Mouse (Mus musculus): ENCODE results near the gene Pgam5. TPM values are rescaled to one million over a fixed set of nuclear protein-coding genes. Genes with fewer than 3 reads are reported as not detected.
A peak's percentile ranks its signal among the peaks of the same experiment; 100 is the strongest.

Pgam5 gene
- total RNA-seq, 2 experiments from 2014 or later = 66.5 to 66.9 TPM

- peak; percentile 92 for DNase-seq
- intact Hi-C loops (cut with DNase I) = no loop called here
Measured at GRCm38 (mm10) chr5:110230780-110231461, 38.8 kb downstream of the Pgam5 start, which contains the start of gene Ankle2. Gene Ankle2, plus strand, starts transcription at chr5:110231004.

DNA sequence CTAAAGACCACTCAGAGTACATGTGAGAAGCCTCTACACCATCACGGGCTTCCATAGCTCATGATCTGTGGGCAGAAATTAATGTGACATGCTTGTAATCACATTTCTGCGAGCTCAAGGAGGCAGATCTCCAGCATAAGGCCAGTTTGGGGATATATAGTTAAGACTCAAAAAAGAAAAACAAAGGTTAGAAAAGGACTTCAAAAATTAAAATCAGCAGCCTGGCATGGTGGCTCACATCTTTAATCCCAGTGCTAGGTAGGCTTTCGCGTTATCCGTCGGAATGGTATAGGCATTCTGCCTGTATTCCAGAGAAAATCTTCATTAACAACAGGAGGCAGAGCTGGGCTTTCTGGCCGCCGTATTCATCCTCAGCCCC is 39.3 kb downstream of the Pgam5 start:
- DNase-seq = no peak
- intact Hi-C loops (cut with DNase I) = no loop called here

GRCm38 (mm10) chr5:110227336-110227883 is 42.3 kb downstream of the Pgam5 start:
- no peak for DNase-seq
- intact Hi-C loops (cut with DNase I) = no loop called here

DNA sequence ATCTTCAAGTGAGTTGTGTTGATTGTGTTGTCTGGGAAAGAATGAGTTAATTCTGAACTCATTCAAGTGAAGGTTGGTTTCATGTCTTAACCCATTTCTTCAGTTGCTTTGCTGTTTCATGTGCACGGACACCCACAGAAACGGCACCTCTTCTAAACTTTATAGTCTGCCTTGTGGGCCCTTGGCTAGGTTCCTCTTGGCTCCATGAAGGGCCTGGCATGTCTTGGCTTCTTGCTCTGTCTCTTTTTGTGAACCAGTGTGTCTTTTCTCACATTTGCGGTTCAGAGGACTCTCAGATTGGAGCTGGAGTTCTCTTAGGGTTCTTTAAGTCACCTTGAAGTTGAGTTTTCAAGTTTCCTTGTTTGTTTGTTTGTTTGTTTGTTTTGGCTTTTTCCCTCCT is 44.7 kb downstream of the Pgam5 start:
- DNase-seq = no peak
- intact Hi-C loops (cut with DNase I) = no loop called here

GRCm38 (mm10) chr5:110222757-110223156 is 47.0 kb downstream of the Pgam5 start:
- DNase-seq = no peak
- intact Hi-C loops (cut with DNase I) = no loop called here

GRCm38 (mm10) chr5:110220331-110220730 is 49.4 kb downstream of the Pgam5 start:
- intact Hi-C loops (cut with DNase I) = no loop called here
- no peak for DNase-seq

- DNase-seq = no peak
- intact Hi-C loops (cut with DNase I) = no loop called here
Measured at GRCm38 (mm10) chr5:110216780-110217179, 52.9 kb downstream of the Pgam5 start.

DNA sequence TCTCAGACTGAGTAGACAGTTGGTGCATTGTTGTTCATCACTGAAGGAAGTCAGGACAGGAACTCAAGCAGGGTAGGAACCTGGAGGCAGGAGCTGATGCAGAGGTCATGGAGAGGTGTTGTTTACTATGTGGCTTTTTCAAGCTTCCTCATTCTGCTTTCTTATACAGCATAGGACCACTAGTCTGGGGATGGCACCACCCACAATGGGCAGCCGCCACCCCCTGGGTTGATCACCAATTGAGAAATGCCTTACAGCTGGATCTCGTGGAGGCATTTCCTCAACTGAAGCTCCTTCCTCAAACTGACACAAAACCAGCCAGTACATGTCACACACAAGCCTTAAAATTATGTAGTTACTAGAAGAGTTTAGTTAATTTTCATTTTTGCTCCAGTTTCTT is 58.4 kb downstream of the Pgam5 start:
- intact Hi-C loops (cut with DNase I) = no loop called here
- DNase-seq = no peak

Other genes with a start within 250 kb of the Pgam5 start
- 1 to 10 TPM; 7.0 to 9.2 TPM for gene Gm17655, start 197.4 kb downstream of the Pgam5 start, total RNA-seq (2021)
- under 1 TPM; 0.54 to 0.98 TPM for gene Gm35315, start 175.5 kb downstream of the Pgam5 start, total RNA-seq (2021)
- gene Plcxd1, start 169.9 kb downstream of the Pgam5 start, total RNA-seq (2021) = 1 to 10 TPM; 2.6 to 3.6 TPM
- gene Gtpbp6, start 161.7 kb downstream of the Pgam5 start, total RNA-seq (2021) = 10 to 100 TPM; 92.2 to 94.7 TPM
- 10 to 100 TPM; 20.5 to 21.7 TPM for gene Zfp605, start 159.8 kb downstream of the Pgam5 start, total RNA-seq (2021)
- gene Chfr, start 134.1 kb downstream of the Pgam5 start, total RNA-seq (2021) = 10 to 100 TPM; 86.1 to 92.9 TPM
- 10 to 100 TPM; 50.4 to 52.3 TPM for gene Golga3, start 93.2 kb downstream of the Pgam5 start, total RNA-seq (2021)
- gene Ankle2, start 38.9 kb downstream of the Pgam5 start, total RNA-seq (2021) = 10 to 100 TPM; 34.2 to 38.6 TPM
- gene Pxmp2, start 16.3 kb upstream of the Pgam5 start, total RNA-seq (2021) = 1 to 10 TPM; 5.9 to 7.0 TPM
- gene Pole, start 16.4 kb upstream of the Pgam5 start, total RNA-seq (2021) = 1 to 10 TPM; 8.0 to 9.1 TPM
- 10 to 100 TPM; 12.5 to 15.0 TPM for gene P2rx2, start 73.3 kb upstream of the Pgam5 start, total RNA-seq (2021)
- not detected for gene Lrcol1, start 74.8 kb upstream of the Pgam5 start, total RNA-seq (2021)
- 10 to 100 TPM; 68.1 to 72.9 TPM for gene Fbrsl1, start 178.6 kb upstream of the Pgam5 start, total RNA-seq (2021)

Measured in left cerebral cortex, postnatal 4 days (tissue).